Mouse (Mus musculus) lung, postnatal 0 days (tissue): ENCODE measurements at regions not wholly inside any gene's neighbourhood (a gene's known extent, or its start where the extent isn't known, plus 50 kb on each side); places are given as distances from the start of the nearest gene placed in this dataset.

ENCODE experiments used
- ATAC-seq: fragments of 200-750 bp; cut with Nextera tagmentation; 2 replicates; pipeline ENCODE4 v1.8.0; 2017; ENCODE audit warnings: moderate library complexity
- DNase-seq: peaks from one replicate; pipeline ENCODE4 v3.0.0-alpha.2; 2016; ENCODE audit warnings: low spot score
- H3K27ac ChIP-seq: fragments of 300-500 bp; sonication (generic); 2 replicates; pipeline ENCODE4 v1.5.1; 2014; ENCODE audit warnings: antibody characterized with exemption, mild to moderate bottlenecking, low read length, mixed read lengths
- H3K27me3 ChIP-seq: fragments of 300-500 bp; sonication (generic); replicated peaks from 2 replicates; pipeline ENCODE4 v1.6.1; 2014; ENCODE audit warnings: low read length, mixed read lengths; ENCODE audit not compliant: insufficient read depth
- H3K36me3 ChIP-seq: fragments of 300-500 bp; sonication (generic); 2 replicates; pipeline ENCODE4 v1.6.1; 2014; ENCODE audit warnings: low read length, mixed read lengths; ENCODE audit not compliant: insufficient read depth
- H3K4me1 ChIP-seq: fragments of 300-500 bp; sonication (generic); 2 replicates; pipeline ENCODE4 v1.6.1; 2014; ENCODE audit warnings: antibody characterized with exemption, low read depth, low read length, mixed read lengths; ENCODE audit not compliant: insufficient read depth
- H3K4me2 ChIP-seq: fragments of 300-500 bp; sonication (generic); replicated peaks from 2 replicates; pipeline ENCODE4 v1.6.1; 2014; ENCODE audit warnings: low read depth, mild to moderate bottlenecking, low read length, moderate library complexity, mixed read lengths
- H3K4me3 ChIP-seq: fragments of 300-500 bp; sonication (generic); 2 replicates; pipeline ENCODE4 v1.5.1; 2014; ENCODE audit warnings: low read depth, low read length
- H3K9ac ChIP-seq: fragments of 300-500 bp; sonication (generic); replicated peaks from 2 replicates; pipeline ENCODE4 v1.6.1; 2014; ENCODE audit warnings: low read depth, mild to moderate bottlenecking
- H3K9me3 ChIP-seq: fragments of 300-500 bp; sonication (generic); 2 replicates; pipeline ENCODE4 v1.6.1; 2016; ENCODE audit warnings: low read length, mixed read lengths
- CTCF ChIP-seq: IDR thresholded peaks from 2 replicates; pipeline ENCODE4 v1.5.1; 2016; ENCODE audit warnings: antibody characterized with exemption, mild to moderate bottlenecking
- EP300 ChIP-seq: IDR thresholded peaks from 2 replicates; pipeline ENCODE4 v1.6.1; 2016; ENCODE audit warnings: antibody characterized with exemption, mild to moderate bottlenecking, control low read depth
- WGBS: fragments of 180-500 bp; shearing (Covaris S2); extraction: QIAGEN DNeasy Blood & Tissue Kit; methylation state at CpG from one replicate; pipeline ENCODE4 v1.1.7; 2014; 5-methylcytosine and 5-hydroxymethylcytosine counted together

GRCm38 (mm10) chr16:76441803-76442448 is 68.3 kb upstream of the Nrip1 start:
- Histone ChIP-seq H3K9me3 (no peaks in the 10 kb centered on the region), H3K27me3 (no peaks in the 10 kb centered on the region), H3K4me3 (no peak overlapping the region), H3K9ac (no peak overlapping the region), H3K4me1 (no peaks in the 10 kb centered on the region), H3K36me3 (no peaks in the 10 kb centered on the region), H3K4me2 (no peak overlapping the region), H3K27ac (no peak overlapping the region)
- TF ChIP-seq EP300 (peak; percentile 33; the same call in 1 of the 2 replicates), CTCF (no peak)
- 39% methylated on average over 4 of the region's 5 CpGs for WGBS
- DNase-seq: peak; percentile 21
- peak; percentile 46 for ATAC-seq

GRCm38 (mm10) chr16:76438093-76438883 is 64.7 kb upstream of the Nrip1 start:
- H3K9me3 ChIP-seq: no peaks in the 10 kb centered on the region
- no peak overlapping the region for H3K4me2 ChIP-seq
- no peaks in the 10 kb centered on the region for H3K36me3 ChIP-seq
- WGBS: 81% methylated on average over 3 of the region's 3 CpGs
- H3K9ac ChIP-seq: no peak overlapping the region
- TF ChIP-seq CTCF: no peak
- no peak overlapping the region for H3K4me3 ChIP-seq
- no peaks in the 10 kb centered on the region for H3K27me3 ChIP-seq
- no peak for ATAC-seq
- no peaks in the 10 kb centered on the region for H3K4me1 ChIP-seq
- no peak overlapping the region for H3K27ac ChIP-seq
- no peak for DNase-seq

GRCm38 (mm10) chr16:76436290-76436689 is 62.7 kb upstream of the Nrip1 start:
- no peaks in the 10 kb centered on the region for H3K9me3 ChIP-seq
- no peak for DNase-seq
- H3K4me1 ChIP-seq: no peaks in the 10 kb centered on the region
- no peak for ATAC-seq
- no peak overlapping the region for H3K4me2 ChIP-seq
- no peak for TF ChIP-seq EP300
- TF ChIP-seq CTCF: no peak
- WGBS: 80% methylated on average over 6 of the region's 6 CpGs
- H3K27ac ChIP-seq: no peak overlapping the region
- H3K27me3 ChIP-seq: no peaks in the 10 kb centered on the region
- H3K36me3 ChIP-seq: no peaks in the 10 kb centered on the region
- no peak overlapping the region for H3K9ac ChIP-seq
- no peak overlapping the region for H3K4me3 ChIP-seq

- TF ChIP-seq CTCF: no peak
- TF ChIP-seq EP300: no peak
- no peaks in the 10 kb centered on the region for H3K27me3 ChIP-seq
- no peak overlapping the region for H3K27ac ChIP-seq
- no peak for ATAC-seq
- no peaks in the 10 kb centered on the region for H3K9me3 ChIP-seq
- H3K4me1 ChIP-seq: no peaks in the 10 kb centered on the region
- H3K4me2 ChIP-seq: no peak overlapping the region
- no peak overlapping the region for H3K4me3 ChIP-seq
- no peaks in the 10 kb centered on the region for H3K36me3 ChIP-seq
- DNase-seq: no peak
- no peak overlapping the region for H3K9ac ChIP-seq
- WGBS: 81% methylated on average over 24 of the region's 24 CpGs
Measured at GRCm38 (mm10) chr16:76433076-76433825, 59.6 kb upstream of the Nrip1 start.

GRCm38 (mm10) chr16:76432304-76432703 is 58.7 kb upstream of the Nrip1 start:
- Histone ChIP-seq H3K4me3 (no peak overlapping the region), H3K27ac (no peak overlapping the region), H3K9ac (no peak overlapping the region), H3K36me3 (no peaks in the 10 kb centered on the region), H3K4me1 (no peaks in the 10 kb centered on the region), H3K27me3 (no peaks in the 10 kb centered on the region), H3K4me2 (no peak overlapping the region), H3K9me3 (no peaks in the 10 kb centered on the region)
- ATAC-seq (peak; percentile 63), DNase-seq (peak; percentile 59)
- 57% methylated on average over 9 of the region's 9 CpGs for WGBS
- TF ChIP-seq CTCF (no peak), EP300 (no peak)

- H3K27me3 ChIP-seq: no peaks in the 10 kb centered on the region
- ATAC-seq: no peak
- no peak for TF ChIP-seq CTCF
- TF ChIP-seq EP300: no peak
- H3K9ac ChIP-seq: no peak overlapping the region
- no peaks in the 10 kb centered on the region for H3K36me3 ChIP-seq
- 96% methylated on average over 3 of the region's 3 CpGs for WGBS
- H3K9me3 ChIP-seq: no peaks in the 10 kb centered on the region
- no peak overlapping the region for H3K4me3 ChIP-seq
- H3K4me2 ChIP-seq: no peak overlapping the region
- H3K27ac ChIP-seq: no peak overlapping the region
- no peaks in the 10 kb centered on the region for H3K4me1 ChIP-seq
- DNase-seq: no peak
Measured at GRCm38 (mm10) chr16:76429156-76429555, 55.5 kb upstream of the Nrip1 start.
